Mouse (Mus musculus) liver, embryonic 15.5 days (tissue): Measurements from ENCODE around the gene Ubqln5. TPM values are rescaled to one million over a fixed set of nuclear protein-coding genes. Genes with fewer than 3 reads are reported as not detected.

Experiments used
- ATAC-seq: fragments of 200-750 bp; cut with Nextera tagmentation; 2 replicates; pipeline ENCODE4 v1.8.0; 2017; ENCODE audit warnings: moderate number of reproducible peaks, mild to moderate bottlenecking, moderate library complexity; ENCODE audit not compliant: insufficient read depth
- H3K27ac ChIP-seq: fragments of 300-500 bp; sonication (generic); replicated peaks from 2 replicates; pipeline ENCODE4 v1.5.1; 2015; ENCODE audit warnings: mild to moderate bottlenecking, inconsistent platforms
- H3K27me3 ChIP-seq: fragments of 300-500 bp; sonication (generic); 2 replicates; pipeline ENCODE4 v1.6.1; 2015; ENCODE audit warnings: mild to moderate bottlenecking, inconsistent platforms
- H3K36me3 ChIP-seq: fragments of 300-500 bp; sonication (generic); replicated peaks from 2 replicates; pipeline ENCODE4 v1.6.1; 2015; ENCODE audit warnings: moderate library complexity, mild to moderate bottlenecking, inconsistent platforms
- H3K4me1 ChIP-seq: fragments of 300-500 bp; sonication (generic); replicated peaks from 2 replicates; pipeline ENCODE4 v1.6.1; 2015; ENCODE audit warnings: inconsistent platforms
- H3K4me2 ChIP-seq: fragments of 300-500 bp; sonication (generic); 2 replicates; pipeline ENCODE4 v1.6.1; 2015; ENCODE audit warnings: moderate library complexity, mild to moderate bottlenecking, inconsistent platforms
- H3K4me3 ChIP-seq: fragments of 300-500 bp; sonication (generic); replicated peaks from 2 replicates; pipeline ENCODE4 v1.5.1; 2015; ENCODE audit warnings: mild to moderate bottlenecking, inconsistent platforms
- H3K9ac ChIP-seq: fragments of 300-500 bp; sonication (generic); 2 replicates; pipeline ENCODE4 v1.6.1; 2015; ENCODE audit warnings: moderate library complexity, mild to moderate bottlenecking, inconsistent platforms
- H3K9me3 ChIP-seq: fragments of 300-500 bp; sonication (generic); replicated peaks from 2 replicates; pipeline ENCODE4 v1.6.1; 2016; ENCODE audit warnings: inconsistent platforms
- WGBS: fragments of 180-500 bp; shearing (Covaris S2); methylation state at CpG from one replicate; pipeline ENCODE4 v1.1.7; 2015; ENCODE audit warnings: mixed read lengths; ENCODE audit not compliant: insufficient replicate concordance; 5-methylcytosine and 5-hydroxymethylcytosine counted together
- polyA plus RNA-seq: library from polyadenylated mRNA; unstranded; fragments of >200 nt; fragmentation: Nextera tagmentation; extraction: Ambion mirVana; gene quantifications from 2 replicates; pipeline ENCODE4 v1.2.1, GENCODE M21; 2015

The Ubqln5 gene
- polyA plus RNA-seq = not detected in 2 replicates

DNA sequence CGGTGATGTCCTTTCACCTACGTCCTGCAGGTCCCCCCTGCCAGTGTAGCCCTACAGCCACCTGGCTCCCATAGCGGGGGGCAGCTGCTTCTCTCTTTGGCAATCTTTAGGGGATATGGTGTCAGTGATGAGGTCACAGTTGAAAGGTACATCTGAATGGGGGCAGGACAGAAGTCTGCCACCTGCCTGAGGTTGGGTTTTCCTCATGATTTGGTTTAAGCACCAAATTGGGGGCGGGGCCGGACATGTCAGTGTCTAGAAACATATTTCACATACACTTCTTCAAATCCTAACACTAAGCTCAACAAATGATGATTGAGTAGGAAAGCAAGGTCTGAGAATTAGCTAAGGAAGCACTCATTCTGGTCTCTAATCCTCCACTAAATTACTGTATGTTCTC is at the start of gene Ubqln5:
Gene Ubqln5, minus strand, starts transcription at position 101 of the 400 bp plus-strand sequence.
- H3K27ac ChIP-seq = no peak within 1 kb of the TSS
- no peaks in the 10 kb centered on the region for H3K4me1 ChIP-seq
- H3K27me3 ChIP-seq = no peaks in the 10 kb centered on the region
- H3K36me3 ChIP-seq = no peaks in the 10 kb centered on the region
- 68% methylated on average over 5 of the region's 5 CpGs for WGBS
- no peaks in the 10 kb centered on the region for H3K9me3 ChIP-seq
- no peak within 1 kb of the TSS for H3K4me3 ChIP-seq
- H3K9ac ChIP-seq = no peak within 1 kb of the TSS
- H3K4me2 ChIP-seq = no peak within 1 kb of the TSS
- no peak for ATAC-seq

DNA sequence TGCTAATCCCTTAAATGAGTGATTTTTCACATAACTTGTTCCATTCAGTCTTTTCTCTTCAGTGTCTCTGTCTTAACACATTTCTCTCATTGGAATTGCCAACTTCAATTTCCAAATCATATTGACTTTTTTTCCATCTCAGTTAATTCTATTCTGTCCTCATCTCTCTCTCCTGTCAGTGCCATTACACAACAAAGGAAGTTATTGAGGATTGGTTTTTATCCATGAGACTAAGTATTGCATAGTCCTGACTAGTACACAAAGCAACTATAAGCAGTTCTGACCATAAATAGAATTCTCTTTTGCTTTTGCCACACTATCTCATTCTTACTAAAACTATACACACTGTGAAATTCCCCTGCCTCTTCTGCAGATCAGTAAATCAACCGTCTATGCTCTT is 49.4 kb upstream of the Ubqln5 start:
- Histone ChIP-seq H3K27me3 (no peaks in the 10 kb centered on the region), H3K4me1 (no peaks in the 10 kb centered on the region), H3K27ac (no peak overlapping the region), H3K9ac (no peak overlapping the region), H3K4me2 (no peak overlapping the region), H3K36me3 (no peaks in the 10 kb centered on the region), H3K9me3 (no peaks in the 10 kb centered on the region), H3K4me3 (no peak overlapping the region)
- no peak for ATAC-seq
- WGBS = 68% methylated on average over 1 of the region's 1 CpGs

DNA sequence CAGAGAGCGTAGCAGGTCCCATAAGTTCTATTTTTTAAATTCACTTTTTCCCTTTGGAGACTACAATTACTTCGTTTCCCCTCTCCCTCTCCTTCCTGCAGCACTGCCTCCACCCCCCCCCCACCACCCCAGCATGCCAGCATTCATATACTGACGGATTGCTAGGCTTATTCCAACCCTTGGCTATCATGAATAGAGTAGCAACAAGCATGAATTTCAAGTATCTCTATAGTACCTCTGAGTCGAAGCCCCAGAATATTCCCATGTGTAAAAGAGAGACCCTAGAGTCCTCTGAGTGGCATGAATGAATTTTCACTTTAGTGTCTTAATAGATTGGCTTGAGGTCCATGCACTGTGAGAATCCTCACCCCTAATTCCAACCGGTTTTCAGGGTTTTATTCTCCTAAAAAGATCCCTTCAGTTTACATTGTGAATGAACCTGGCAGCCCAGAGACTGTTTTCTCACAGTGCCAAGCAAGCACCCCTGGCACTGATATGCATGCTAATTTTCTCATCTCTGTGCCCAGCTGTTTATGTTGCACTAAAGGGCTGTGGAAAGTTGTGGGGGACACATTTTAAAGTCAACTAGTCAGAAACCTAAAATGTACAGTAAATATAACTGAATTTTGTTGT is 48.9 kb upstream of the Ubqln5 start:
- WGBS = 56% methylated on average over 5 of the region's 5 CpGs
- H3K9ac ChIP-seq = no peak overlapping the region
- H3K27ac ChIP-seq = no peak overlapping the region
- H3K36me3 ChIP-seq = no peaks in the 10 kb centered on the region
- H3K4me1 ChIP-seq = no peaks in the 10 kb centered on the region
- no peak overlapping the region for H3K4me2 ChIP-seq
- no peak for ATAC-seq
- H3K27me3 ChIP-seq = no peaks in the 10 kb centered on the region
- no peaks in the 10 kb centered on the region for H3K9me3 ChIP-seq
- H3K4me3 ChIP-seq = no peak overlapping the region

DNA sequence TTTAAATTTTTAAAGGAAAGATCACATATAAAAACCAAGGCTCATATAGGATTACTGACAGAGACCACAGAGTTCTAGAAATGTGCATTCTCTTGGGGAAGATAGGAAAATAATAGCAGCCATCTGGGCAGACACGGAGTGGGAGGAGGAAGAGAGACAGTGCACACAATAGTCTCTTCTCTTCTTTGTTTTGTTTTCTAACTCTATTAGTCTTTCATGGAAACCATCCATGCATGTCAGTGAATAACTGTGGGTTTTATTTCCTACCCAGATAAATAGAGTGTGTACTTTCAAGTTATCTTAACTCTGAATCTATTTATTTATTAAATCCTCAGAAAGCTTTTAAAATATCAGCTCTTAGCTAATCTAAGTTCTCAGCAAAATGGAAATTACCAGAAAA is 45.5 kb upstream of the Ubqln5 start:
- no peak overlapping the region for H3K9ac ChIP-seq
- no peak overlapping the region for H3K4me3 ChIP-seq
- H3K27ac ChIP-seq = no peak overlapping the region
- H3K36me3 ChIP-seq = no peaks in the 10 kb centered on the region
- no peaks in the 10 kb centered on the region for H3K9me3 ChIP-seq
- ATAC-seq = no peak
- no peak overlapping the region for H3K4me2 ChIP-seq
- 51% methylated on average over 1 of the region's 1 CpGs for WGBS
- H3K4me1 ChIP-seq = no peaks in the 10 kb centered on the region
- H3K27me3 ChIP-seq = no peaks in the 10 kb centered on the region

DNA sequence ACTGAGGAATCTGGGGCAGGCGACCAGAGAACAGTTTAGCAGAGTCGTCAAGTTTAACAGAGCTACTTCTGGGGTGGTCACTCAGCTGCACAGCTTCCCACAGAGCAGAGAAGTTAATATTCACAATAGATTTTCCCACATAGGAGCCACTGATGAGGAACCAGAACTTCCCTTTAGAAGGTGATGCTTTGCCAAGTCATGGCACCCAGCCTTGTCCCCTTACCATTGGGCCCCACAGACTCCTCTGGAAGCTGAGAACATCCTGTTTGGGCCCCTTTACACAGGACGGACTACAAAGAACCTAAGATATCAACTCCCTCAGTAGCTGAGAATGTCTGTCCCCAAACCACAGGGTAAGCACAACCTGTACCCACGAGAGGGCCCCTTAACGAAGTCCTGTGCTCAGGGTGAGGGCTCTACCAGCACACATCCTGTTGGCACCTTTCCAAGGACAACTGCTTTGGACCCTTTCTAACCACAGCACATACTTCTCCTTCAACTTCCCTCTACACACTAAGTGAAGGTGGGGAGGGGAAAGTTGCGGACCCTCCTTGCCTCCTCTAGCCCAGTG is 40.1 kb upstream of the Ubqln5 start:
- H3K36me3 ChIP-seq = no peaks in the 10 kb centered on the region
- no peaks in the 10 kb centered on the region for H3K4me1 ChIP-seq
- no peak overlapping the region for H3K4me2 ChIP-seq
- peak; percentile 31 for ATAC-seq
- WGBS = 12% methylated on average over 6 of the region's 6 CpGs
- H3K9ac ChIP-seq = no peak overlapping the region
- H3K9me3 ChIP-seq = no peaks in the 10 kb centered on the region
- H3K27ac ChIP-seq = no peak overlapping the region
- no peak overlapping the region for H3K4me3 ChIP-seq
- H3K27me3 ChIP-seq = no peaks in the 10 kb centered on the region

DNA sequence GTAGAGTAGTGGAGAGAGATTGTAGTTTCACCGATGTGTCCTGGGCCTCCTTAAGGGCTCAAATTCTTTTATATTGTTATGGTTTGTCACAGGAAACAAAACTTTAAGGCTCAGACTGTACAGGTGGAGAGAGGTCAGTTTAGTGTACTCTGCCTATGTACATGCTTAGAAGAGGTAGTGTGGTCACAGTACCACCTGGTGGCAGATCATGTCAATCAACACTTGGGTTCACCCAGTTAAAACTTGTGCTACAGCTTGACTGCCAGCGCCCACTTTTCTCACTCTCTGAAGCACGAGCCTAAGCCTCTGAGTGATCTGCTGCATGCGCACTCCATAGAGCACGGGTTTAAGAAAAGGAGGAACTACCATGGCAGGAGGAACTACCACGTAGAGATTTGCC is 37.5 kb upstream of the Ubqln5 start:
- ATAC-seq = no peak
- 22% methylated on average over 6 of the region's 6 CpGs for WGBS

DNA sequence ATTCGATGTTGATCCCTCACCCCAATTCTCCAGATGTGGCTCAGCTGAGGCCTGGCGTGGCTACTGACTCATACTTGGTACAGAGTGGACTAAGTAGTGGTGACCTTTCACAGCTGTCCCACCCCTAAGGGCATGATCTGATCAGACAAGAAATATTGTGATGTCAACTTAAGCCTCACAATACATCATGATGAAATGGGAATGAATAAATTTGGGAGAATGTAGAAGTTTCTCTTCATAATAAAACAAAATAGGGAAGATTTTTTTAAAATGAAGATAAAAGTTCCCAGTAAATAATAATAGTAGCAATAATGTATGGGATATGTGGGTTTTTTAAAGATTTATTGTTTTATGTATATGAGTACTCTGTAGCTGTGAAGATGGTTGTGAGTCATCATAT is 20.8 kb upstream of the Ubqln5 start, which contains the start of gene Ubqlnl:
Gene Ubqlnl, minus strand, starts transcription at position 101 of the 400 bp plus-strand sequence.
- 59% methylated on average over 2 of the region's 2 CpGs for WGBS
- no peak within 1 kb of the TSS for H3K9ac ChIP-seq
- no peak within 1 kb of the TSS for H3K4me2 ChIP-seq
- ATAC-seq = no peak
- no peaks in the 10 kb centered on the region for H3K27me3 ChIP-seq
- H3K27ac ChIP-seq = no peak within 1 kb of the TSS
- H3K36me3 ChIP-seq = no peaks in the 10 kb centered on the region
- H3K4me1 ChIP-seq = no peaks in the 10 kb centered on the region
- H3K4me3 ChIP-seq = no peak within 1 kb of the TSS
- H3K9me3 ChIP-seq = no peaks in the 10 kb centered on the region

More for the DNA sequence above, 37.5 kb upstream of the Ubqln5 start:
- Histone ChIP-seq H3K4me1 (no peaks in the 10 kb centered on the region), H3K27ac (no peak overlapping the region), H3K36me3 (no peaks in the 10 kb centered on the region), H3K4me2 (no peak overlapping the region), H3K9me3 (no peaks in the 10 kb centered on the region), H3K27me3 (no peaks in the 10 kb centered on the region), H3K4me3 (no peak overlapping the region), H3K9ac (no peak overlapping the region)

DNA sequence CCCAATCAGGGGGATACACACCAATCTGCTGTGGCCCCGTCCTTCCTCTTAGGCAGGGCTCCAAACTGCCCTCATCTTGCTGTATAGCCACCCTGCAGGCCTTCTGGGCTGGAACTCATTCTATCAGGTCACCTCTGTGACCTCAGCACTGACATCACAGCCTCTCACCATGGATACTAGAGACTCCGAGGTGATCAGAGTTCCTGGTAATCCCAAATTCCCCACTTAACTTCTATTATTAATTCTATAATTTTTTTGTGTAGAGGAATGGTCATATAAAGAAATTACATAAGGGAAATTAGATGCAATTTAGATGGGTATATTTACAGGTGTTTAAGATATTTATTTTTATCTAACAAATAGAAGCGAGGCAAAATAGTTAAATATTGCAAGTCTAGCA is 13.6 kb upstream of the Ubqln5 start, which contains the start of gene Ubqln3:
Gene Ubqln3, minus strand, starts transcription at position 101 of the 400 bp plus-strand sequence.
- Histone ChIP-seq H3K9ac (no peak within 1 kb of the TSS), H3K27me3 (no peaks in the 10 kb centered on the region), H3K4me1 (no peaks in the 10 kb centered on the region), H3K4me3 (no peak within 1 kb of the TSS), H3K9me3 (no peaks in the 10 kb centered on the region), H3K36me3 (no peaks in the 10 kb centered on the region), H3K4me2 (no peak within 1 kb of the TSS), H3K27ac (no peak within 1 kb of the TSS)
- 51% methylated on average over 3 of the region's 3 CpGs for WGBS
- no peak for ATAC-seq

DNA sequence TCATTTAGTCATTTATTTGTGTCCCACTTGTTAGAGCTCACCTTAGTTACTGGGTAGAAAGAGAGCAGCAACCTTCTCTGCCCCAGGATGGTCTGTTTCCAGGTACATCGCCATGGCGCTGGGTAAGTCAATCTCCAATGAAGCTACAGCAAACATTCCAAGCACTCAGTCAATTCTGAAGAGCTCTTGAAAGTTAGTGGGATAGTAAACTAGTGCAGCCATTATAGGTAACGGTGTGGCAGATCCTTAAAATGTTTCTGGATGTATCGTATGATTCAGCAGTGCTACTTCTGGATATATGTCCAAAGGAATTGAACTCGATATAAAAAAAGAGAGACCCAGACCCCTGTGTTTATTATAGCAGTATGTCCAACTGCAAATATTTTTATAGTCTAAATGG is 7.7 kb upstream of the Ubqln5 start, which contains the start of gene Olfr643:
Gene Olfr643, minus strand, starts transcription at position 101 of the 400 bp plus-strand sequence.
- ATAC-seq = no peak
- 67% methylated on average over 5 of the region's 5 CpGs for WGBS
- Histone ChIP-seq H3K4me2 (no peak within 1 kb of the TSS), H3K9ac (no peak within 1 kb of the TSS), H3K36me3 (no peaks in the 10 kb centered on the region), H3K27ac (no peak within 1 kb of the TSS), H3K4me1 (no peaks in the 10 kb centered on the region), H3K4me3 (no peak within 1 kb of the TSS), H3K9me3 (no peaks in the 10 kb centered on the region), H3K27me3 (no peaks in the 10 kb centered on the region)

DNA sequence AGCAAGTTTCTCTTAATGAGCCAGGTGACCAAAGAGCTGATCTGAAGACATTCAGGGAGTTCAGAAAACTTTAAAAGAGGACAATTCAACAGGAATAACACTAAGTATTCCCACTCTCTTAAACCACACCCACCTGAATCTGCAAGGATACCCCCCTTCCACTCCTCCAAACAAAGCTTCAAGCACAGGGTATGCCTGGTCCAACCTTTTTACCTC is 25.0 kb downstream of the Ubqln5 start, which contains the start of gene Olfr646:
Gene Olfr646, plus strand, starts transcription at position 117 of the 216 bp plus-strand sequence.
- Histone ChIP-seq H3K4me2 (no peak within 1 kb of the TSS), H3K36me3 (no peaks in the 10 kb centered on the region), H3K27ac (no peak within 1 kb of the TSS), H3K27me3 (no peaks in the 10 kb centered on the region), H3K4me3 (no peak within 1 kb of the TSS), H3K9me3 (no peaks in the 10 kb centered on the region), H3K9ac (no peak within 1 kb of the TSS), H3K4me1 (no peaks in the 10 kb centered on the region)
- no peak for ATAC-seq

DNA sequence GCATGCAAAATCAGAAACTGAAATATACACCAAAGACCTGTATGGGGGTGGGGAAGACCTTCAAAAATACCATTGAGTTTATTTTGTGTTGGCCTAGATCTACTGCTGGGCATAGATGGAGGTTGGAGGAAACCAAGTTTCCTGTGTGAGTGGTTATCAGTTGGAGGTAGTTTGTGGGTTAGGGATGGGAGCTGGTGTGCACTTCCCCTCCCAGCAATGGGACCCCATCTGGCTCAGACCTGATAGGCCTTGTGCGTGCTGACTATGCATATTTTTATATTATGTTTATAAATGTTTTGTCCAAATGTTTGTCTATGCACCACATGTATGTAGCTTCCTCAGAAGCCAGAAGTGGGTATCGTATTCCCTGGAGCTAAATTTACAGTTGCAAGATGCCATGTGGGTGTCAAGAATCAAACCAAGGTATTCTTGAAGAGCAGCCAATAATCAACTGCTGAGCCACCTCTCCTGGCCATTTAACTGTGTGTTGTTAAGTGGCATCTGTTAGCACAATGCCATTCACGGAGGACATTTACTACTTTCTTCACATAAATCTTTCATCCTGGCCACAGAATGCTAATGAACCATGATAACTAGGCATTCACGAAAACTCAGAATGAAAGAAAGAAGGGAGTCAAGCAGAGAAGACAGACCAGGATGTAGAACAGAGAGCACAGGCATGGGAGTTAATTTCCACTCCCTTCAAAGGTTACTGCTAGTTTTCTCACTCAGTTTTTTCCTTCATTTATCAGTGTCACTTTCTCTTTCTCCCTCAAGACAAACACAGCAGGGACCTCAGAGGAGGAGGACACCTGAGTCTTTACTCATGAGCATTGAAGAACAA is 25.5 kb downstream of the Ubqln5 start:
- no peak; the same call in 1 of the 2 replicates for ATAC-seq

More for the DNA sequence above, 25.5 kb downstream of the Ubqln5 start:
- H3K27me3 ChIP-seq = no peaks in the 10 kb centered on the region
- H3K36me3 ChIP-seq = no peaks in the 10 kb centered on the region
- H3K4me2 ChIP-seq = no peak overlapping the region
- 20% methylated on average over 4 of the region's 4 CpGs for WGBS
- H3K9ac ChIP-seq = no peak overlapping the region
- H3K27ac ChIP-seq = no peak overlapping the region
- no peak overlapping the region for H3K4me3 ChIP-seq
- no peaks in the 10 kb centered on the region for H3K9me3 ChIP-seq
- no peaks in the 10 kb centered on the region for H3K4me1 ChIP-seq
